Mouse (Mus musculus) liver, embryonic 14.5 days (tissue): ENCODE data around the gene Jkamp.

Experiments
- CTCF ChIP-seq: IDR thresholded peaks from 2 replicates; pipeline ENCODE4 v1.5.1; 2016; ENCODE audit warnings: antibody characterized with exemption, low read depth, control low read depth
- EP300 ChIP-seq: IDR thresholded peaks from 2 replicates; pipeline ENCODE4 v1.6.1; 2016; ENCODE audit warnings: antibody characterized with exemption, low read depth

- TF ChIP-seq CTCF (no peak), EP300 (no peak)
Observed at GRCm38 (mm10) chr12:72081961-72082360, 3.4 kb upstream of the Jkamp start.
